Mouse (Mus musculus) large intestine, adult 2 months (tissue): ENCODE measurements around the gene Gm20388. TPM values are rescaled to one million over a fixed set of nuclear protein-coding genes. Genes with fewer than 3 reads are reported as not detected.
A peak's percentile ranks its signal among the peaks of the same experiment; 100 is the strongest.
"Not testable (repeated sequence)": the region's sequence is repeated elsewhere in the genome, so short reads cannot be mapped to it uniquely, and the experiment has no call there.

Source experiments
- DNase-seq: peaks from one replicate; pipeline ENCODE4 v3.0.0-alpha.2; 2012; ENCODE audit warnings: low read depth, low spot score
- WGBS: fragments of 180-500 bp; shearing (Covaris S2); methylation state at CpG from one replicate; pipeline ENCODE4 v1.1.7; 2018; 5-methylcytosine and 5-hydroxymethylcytosine counted together
- polyA plus RNA-seq: library from polyadenylated mRNA; depleted of rRNA; stranded (reverse); fragments of >200 nt; gene quantifications from 2 replicates; pipeline ENCODE4 v1.2.3, GENCODE M21; 2012

The Gm20388 gene
- polyA plus RNA-seq, 1 experiment = 31.5 TPM

DNA sequence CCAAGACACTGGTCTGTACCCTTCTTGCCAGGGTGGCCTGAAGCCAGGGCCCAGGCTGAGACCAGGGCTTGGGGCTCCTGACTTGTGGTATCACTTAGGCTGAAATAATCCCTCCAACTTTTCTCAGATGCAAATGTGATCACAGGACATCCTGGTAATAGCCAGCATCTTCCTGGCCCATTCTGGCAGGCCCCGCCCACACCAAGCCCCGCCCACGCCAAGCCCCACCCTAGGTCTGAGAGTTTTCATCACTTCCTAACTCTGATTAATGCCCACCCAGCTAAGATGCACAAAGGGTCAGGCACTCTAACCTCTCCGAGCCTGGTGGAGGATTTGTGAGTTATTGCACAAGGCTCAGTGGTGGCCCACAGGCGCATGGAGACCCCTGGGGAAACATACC lies 2709.8 kb downstream of the Gm20388 start:
- 40% methylated on average over 5 of the region's 5 CpGs for WGBS
- no peak for DNase-seq

DNA sequence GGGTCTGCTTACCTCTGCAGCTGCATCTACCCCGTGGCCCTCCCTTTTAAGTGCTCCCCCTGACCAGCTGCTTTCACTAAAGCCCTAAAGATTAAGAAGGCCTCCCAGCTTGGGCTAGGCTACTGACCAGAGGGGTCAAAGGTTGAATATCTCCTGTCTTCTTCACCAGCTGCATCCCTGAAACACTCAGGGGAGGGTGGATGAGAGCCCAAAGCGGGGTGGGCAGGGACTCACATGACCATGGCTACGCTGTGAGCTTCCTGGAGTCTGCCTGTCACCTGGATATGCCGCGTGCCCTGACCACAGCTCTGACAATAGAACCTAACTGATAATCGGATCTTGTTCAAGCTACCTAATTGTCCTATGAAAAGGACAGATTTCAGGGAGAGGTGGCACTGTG lies 2712.1 kb downstream of the Gm20388 start, which contains the start of gene Pabpn1l:
Pabpn1l (minus strand) TSS at position 13 of the 400 bp plus-strand sequence.
- 54% methylated on average over 6 of the region's 6 CpGs for WGBS
- DNase-seq = no peak

DNA sequence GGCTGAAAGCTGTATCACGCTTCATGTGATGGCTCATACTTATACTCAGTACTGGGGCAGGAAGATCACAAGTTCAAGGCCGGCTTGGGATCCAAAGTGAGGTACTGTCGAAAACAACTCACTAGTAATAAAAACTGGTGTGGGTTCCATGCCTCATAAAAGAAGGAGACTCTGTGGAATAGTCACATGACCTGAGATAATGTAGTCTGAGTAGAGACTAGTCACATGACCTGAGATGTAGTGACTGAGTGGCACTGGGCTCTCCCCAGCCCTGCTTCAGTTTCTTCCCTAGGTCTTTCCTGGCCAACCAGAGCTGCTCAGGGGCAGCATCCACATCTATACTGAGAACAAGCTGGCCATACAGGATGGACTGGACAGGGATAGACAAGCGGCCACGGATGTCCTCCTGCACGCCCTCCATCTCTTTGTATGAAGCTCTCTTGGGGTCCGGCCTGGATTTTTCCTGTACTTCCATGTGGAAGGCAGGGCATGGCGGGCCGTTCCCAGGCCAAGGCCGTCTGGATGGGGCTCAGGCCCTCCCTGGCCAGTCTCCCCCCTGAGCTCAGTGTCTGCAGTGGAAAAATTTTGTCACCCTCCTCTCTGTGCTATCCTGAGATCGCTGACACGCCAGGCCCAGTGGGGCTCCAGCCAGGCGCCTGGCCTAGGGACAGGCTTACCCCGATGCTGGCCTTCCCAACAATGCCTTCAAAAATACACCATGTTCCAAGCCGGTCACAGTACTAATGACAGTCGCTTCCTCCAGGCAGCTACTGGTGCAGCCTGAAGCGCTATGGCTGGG lies 2713.4 kb downstream of the Gm20388 start:
- WGBS = 84% methylated on average over 17 of the region's 17 CpGs
- DNase-seq = no peak

DNA sequence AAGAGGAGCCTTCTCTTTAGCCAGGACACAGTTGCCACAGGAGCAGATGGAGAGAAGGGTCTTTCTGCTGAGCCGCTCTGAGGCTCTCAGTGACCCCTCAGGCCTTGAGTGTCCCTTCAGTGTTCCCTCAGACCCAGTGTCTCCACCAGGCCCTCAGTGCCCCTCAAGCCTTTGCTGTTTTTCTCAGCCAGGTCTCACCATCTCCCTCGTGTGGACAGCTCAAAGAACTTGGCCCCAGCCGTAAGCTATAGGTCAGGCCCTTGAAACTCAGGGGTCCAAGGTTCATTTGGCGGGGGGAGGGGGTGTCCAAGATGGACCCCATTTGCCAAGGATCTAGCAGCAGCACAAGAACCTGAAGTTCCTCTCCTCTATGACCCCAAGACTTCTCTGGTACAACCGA lies 2714.0 kb downstream of the Gm20388 start:
- 71% methylated on average over 5 of the region's 5 CpGs for WGBS
- DNase-seq = no peak

DNA sequence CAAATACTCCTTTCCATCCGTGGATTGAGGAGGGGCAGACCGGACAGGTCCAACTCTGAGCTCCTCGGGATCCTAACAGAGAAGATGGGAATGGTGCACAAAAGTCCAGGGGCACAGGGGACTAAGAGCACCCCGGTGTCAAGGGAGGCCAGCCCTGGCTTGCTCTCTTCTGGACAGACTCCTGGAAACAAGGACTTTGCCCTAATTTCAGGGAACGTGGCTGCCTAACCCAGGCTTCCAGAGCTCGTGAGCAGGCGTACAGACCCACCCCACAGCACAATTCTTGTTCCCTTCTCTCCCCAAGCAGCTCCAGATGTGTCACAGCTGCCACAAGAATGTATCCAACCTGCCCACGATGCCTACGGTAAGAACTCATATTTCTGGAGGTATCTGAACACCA lies 2715.2 kb downstream of the Gm20388 start:
- WGBS = 47% methylated on average over 9 of the region's 9 CpGs
- DNase-seq = no peak

DNA sequence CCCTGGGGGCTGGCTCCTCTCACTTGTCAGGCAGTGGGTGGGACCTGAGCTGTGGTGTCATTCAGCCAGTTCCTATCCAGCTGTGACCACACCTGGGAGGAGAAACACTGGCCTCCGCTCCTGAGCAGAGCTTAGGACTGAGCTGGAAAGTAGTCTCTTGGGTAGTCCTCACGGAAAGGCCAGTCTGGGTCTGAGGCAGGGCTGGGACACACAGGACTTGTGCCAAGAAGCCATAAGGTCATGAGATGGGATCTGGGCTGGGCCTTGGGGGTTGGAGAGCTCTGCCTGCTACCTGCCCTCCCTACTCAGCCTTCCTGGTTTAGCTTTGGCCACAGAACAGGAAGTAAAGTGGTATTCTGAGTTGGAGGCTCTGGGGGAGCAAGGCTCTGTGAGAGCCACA lies 2716.3 kb downstream of the Gm20388 start:
- 69% methylated on average over 2 of the region's 2 CpGs for WGBS
- DNase-seq = no peak

DNA sequence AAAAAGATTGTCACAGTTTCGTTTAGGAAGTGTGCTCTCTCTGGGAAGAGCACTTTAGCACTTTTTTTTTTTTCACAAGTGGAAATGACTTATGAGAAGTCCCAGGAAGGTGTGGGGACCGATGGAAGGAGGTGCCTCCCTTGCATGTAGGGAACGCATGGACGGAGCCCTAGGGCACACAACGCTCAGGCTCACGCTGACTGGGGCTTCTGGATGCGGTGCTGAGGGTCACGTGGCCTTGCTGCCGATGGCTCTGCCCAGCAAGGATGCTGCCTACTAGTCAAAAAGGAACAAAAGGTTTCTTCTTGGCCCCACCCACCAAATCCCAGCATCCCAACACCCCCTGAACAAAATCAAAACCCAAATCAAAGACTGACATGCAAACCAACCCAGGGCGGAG lies 2718.7 kb downstream of the Gm20388 start:
- WGBS = 71% methylated on average over 10 of the region's 10 CpGs
- no peak for DNase-seq

DNA sequence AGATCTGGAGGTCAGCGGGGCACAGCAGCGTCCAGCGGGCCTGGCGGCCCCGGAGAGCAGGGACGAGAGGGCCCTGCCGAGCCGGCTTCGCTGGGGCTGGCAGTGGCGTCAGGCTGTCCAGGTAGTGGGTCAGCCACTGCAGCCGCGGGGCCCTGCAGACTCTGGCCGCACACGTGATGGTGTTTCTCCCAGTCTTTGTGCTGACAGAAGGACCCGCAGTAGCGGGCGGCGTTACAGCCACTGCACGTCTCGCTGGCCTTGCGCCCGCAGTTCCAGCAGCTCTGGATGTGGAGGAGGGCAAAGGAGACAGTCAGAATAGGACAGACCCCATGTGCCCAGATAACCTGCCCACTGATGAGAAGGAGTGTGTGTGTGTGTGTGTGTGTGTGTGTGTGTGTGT lies 2720.1 kb downstream of the Gm20388 start:
- DNase-seq = no peak
- 54% methylated on average over 22 of the region's 22 CpGs for WGBS

DNA sequence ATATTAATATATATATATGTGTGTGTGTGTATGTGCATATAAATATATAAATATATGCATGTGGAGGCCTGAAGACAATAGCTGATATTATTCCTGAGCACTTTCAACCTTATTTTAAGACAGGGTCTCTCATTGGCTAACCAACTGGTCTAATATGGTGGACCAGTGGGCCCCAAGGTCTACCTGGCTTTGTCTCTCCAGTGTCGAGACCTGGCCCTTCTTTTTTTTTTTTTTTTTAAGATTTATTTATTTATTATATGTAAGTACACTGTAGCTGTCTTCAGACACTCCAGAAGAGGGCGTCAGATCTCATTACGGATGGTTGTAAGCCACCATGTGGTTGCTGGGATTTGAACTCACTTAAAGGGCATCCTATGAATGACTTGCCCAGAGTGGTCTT lies 2721.5 kb downstream of the Gm20388 start:
- DNase-seq = not testable (repeated sequence)
- WGBS = 66% methylated on average over 3 of the region's 3 CpGs

DNA sequence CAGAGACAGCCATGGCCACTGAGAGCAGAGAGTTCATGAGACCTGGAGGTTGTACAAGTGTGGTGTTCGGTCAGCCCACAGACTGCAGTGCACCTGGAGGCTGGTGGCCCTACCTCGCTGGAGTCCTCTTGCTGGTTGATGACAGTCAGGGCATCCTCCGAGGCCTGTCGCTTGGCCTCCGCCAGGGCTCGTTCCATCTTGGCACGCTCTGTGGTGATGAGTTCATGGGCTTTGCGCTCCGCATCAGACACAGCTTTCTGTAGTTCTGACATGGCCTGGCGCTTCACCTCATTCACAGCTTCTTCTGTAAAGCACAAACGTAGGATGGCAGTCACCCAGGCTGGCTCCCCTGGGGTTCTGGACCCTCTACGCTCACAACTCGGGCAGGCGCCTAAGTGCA lies 2722.6 kb downstream of the Gm20388 start:
- no peak for DNase-seq
- 95% methylated on average over 14 of the region's 14 CpGs for WGBS

DNA sequence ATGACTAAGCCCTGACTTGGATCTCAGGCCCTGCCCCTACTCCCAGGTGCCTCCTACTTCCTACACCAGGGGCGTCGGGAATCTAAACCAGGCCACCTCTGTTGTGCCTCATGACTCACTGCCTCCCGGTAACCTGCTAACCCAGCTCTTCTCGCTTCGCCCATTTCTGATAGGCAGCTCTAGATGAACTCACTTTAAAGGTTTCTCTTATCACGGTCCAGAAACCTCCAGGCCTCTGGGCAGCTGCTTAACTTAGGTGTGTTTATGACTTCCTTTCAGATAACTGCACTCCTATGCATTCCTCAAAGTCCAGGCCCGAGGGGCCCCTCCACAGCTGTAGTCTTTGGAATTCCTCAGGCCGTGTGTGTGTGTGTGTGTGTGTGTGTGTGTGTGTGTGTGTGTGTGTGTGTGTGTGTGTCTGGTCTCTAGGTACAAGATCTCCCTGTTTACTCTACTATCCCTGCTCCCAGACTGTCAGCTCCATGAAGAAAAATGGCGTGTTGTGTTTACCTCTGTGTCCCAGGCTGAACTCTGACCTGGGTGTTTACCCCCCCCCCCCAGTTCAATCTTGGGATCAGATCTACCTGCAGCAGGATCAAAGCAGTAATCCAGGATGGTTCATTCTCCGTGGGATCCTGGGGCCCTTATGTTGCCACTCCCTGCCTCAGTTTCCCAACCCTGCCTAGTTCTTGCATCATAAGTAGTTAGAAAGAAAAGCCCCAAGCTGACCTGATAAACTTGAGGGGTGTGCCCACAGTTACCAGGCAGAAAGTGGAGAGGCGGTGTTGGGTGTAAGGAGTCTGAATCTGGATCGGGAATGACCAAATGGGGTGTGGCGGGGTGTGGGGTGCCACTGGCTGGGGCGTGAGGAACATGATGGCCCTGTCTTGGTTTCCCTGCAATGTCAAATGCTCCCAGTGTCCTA lies 2725.5 kb downstream of the Gm20388 start:
- peak; percentile 48 for DNase-seq
- WGBS = 29% methylated on average over 14 of the region's 14 CpGs

DNA sequence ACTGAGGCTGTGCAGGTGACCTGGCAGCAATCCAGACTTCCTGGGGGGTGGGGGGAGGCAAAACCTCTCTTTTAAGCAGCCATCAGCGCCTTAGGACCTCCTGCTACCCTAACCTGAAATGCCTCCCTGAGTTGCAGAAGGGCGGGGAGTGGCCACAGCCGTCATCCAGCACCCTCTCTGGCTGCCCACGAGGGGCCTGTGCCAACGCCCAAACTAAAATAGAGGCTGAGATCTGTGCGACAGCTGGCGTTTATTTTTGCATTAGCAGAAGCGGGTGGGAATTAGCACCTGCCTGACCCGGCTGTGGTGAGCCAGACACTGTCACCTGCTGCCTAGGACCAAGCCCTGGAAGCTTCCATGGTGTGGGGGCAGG lies 2726.1 kb downstream of the Gm20388 start:
- WGBS = 25% methylated on average over 9 of the region's 9 CpGs
- DNase-seq = no peak

DNA sequence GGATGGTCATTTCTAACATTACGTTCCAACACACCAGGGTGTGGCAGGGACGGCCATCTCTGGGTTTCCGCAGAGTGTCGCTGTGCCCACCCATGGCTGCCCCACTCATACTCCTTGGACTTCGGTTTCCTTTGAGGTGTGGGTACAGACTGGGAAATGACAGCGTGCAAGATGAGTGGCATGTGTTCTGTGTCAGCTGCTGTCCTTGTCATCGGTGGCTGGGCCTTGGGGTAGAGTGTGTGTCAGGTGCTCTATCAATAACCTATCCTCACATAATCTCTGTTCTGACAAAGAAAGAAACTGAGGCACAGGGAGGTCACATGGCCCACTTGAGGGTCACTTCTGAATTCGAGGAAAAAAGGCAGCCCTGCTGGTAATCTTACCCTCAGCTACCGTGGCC lies 2726.6 kb downstream of the Gm20388 start:
- no peak for DNase-seq
- 68% methylated on average over 9 of the region's 9 CpGs for WGBS

DNA sequence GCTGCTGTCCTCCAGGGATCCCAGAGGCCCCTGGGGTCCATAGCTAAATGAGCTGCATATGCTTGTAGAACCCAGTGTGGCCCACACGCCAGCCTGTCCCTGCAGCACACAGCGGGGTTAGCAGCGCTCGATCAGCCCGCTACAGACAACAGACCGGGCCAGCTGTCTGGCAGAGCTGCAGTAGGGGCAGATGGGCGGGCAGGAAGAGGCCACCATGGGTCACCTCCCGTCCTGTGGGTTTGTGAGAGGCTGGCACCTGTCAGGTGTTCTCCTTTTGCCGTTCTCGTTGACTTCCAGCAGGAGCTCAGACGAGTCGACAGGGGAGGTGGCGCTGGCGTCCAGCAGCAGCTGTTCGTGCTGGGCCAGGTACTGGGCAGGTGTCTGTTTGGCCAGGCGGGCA lies 2728.0 kb downstream of the Gm20388 start:
- 72% methylated on average over 16 of the region's 16 CpGs for WGBS
- no peak for DNase-seq

DNA sequence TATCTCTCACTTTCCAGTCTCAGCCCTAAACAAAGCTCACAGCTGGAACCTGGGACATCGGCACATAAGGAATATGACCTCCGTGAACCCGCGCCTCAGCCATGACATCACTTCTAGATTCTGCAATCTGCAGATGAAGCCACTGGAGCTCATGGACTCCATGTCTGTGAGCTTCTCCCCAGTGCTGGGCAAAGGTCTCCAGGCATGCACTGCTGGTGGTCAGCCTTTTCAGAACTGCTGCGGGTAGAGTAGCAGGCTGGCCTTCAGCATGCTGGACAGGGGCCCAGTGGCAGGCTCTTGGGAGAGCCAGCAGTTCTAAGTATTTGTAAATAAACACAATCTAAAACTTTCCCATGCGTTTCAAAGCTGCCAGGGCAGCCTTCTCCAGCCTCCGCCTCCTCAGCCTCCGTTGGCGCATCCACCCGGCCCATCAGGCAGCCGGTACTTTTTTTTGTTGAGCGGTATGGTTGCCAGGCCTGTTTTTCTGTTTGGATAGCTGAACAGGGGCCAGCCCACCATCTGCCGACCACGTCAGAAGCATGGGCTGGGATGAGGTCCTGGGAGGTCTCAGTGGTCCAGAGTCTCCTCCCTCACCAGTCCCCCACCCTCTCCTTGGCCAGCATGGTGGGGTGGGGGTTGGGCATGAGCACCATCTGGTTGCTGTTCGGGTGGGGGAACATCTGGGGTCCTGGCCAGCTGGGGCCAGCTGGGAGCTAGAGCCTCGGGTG lies 2729.0 kb downstream of the Gm20388 start:
- 36% methylated on average over 16 of the region's 16 CpGs for WGBS

DNA sequence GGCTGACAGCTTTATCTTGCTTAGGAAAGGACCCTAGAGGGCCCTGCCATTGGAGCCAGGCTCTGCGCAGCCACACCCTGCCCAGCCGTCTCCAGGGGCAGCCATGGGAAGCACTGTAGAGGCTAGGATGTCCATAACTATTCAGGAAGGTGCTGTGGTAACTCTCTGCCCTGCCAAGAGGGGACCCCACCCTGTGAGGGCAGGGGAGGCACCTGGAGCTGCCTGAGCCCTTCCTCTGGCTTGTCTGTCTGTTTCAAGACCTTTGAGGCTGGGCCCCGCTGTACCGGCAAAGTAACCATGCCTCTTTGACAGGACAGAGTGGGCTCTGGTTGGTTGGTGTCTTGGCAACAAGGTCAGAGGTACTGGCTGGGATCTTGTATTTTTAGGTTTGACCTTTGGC lies 2730.2 kb downstream of the Gm20388 start:
- no peak for DNase-seq
- WGBS = 80% methylated on average over 4 of the region's 4 CpGs

More for the DNA sequence above, 2729.0 kb downstream of the Gm20388 start:
- no peak for DNase-seq

DNA sequence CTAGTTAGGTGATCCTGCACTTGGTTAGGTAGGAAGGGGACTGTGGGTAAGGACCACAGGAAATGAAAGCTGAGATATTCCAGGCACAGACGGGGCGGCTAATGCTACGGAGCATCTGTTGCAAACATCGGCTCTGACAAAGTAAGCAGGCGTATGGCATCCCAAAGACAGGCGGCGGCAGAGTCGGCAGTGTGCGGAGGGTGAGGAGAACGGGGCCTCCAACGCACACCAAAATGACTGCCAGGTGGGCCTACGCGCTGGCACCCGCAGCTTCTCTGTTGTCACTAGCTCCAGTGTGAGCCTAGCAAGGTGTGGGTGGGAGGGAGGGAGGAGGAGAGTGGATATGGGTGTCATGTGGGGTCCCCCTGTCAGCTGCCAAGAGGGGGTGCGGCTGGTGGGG lies 2730.8 kb downstream of the Gm20388 start:
- 79% methylated on average over 15 of the region's 15 CpGs for WGBS
- no peak for DNase-seq

DNA sequence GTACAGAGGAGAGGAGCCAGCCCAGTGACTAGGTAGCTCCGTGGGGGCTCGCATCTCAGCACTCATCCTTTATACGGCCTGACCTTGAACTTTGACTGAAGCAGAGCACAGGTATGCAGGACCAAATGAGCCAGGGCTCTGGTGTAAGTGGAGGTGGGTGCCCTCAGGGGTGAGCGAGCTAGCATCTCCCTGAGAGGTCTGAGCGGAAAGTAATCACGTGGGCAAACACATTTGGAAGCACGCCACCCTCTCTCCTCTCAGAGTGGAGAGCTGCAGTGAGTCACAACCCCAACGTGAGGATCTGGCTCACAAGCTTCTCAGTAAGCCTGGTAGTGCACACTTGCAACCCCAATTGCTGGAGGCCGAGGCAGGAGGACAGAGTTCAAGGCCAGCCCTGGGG lies 2731.4 kb downstream of the Gm20388 start:
- no peak for DNase-seq
- WGBS = 25% methylated on average over 9 of the region's 9 CpGs

DNA sequence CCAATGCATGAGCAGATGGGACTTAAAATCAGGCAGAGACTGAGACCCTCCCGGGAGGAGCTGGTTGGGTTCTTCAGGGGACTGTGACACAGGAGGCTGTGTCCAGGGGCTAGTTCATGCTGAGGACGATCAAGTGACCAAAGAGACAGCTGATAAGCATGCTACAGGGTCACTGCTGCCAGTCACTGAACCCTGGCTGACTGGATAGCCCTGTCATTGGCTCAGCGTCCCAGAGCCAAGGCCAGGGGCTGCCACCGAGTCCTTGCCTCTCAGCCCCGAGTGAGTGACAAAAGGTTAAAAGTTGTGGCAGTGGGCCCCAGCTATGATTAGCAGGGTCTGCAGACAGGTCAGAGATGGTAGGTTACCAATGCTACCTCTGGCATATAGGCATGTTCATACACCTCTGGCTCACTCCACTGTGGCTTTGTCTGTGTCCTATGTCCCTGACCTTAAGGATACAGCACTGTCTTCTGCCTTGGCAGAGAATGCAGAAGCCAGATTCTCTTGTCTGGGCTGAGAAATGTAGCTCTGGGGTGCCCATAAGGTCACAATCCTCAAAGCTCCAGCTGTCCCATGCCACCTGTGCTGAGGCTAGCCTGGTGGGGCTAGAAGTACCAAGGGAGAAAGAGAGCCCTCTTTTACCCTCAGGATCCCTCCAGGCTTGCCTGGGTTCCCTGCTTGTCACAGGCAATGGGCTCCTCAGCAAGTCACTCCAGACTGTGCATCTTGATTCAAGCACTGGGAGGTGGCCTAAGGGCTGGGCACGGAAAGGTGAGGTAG lies 2733.7 kb downstream of the Gm20388 start:
- DNase-seq = no peak
- WGBS = 74% methylated on average over 6 of the region's 6 CpGs
